Mouse (Mus musculus): ENCODE data around the gene Sema5b. TPM values are rescaled to one million over a fixed set of nuclear protein-coding genes. Genes with fewer than 3 reads are reported as not detected.

The Sema5b gene
- total RNA-seq (2021) = 1 to 10 TPM in 1 of 2 experiments, under 1 TPM in 1; 0.43 to 9.0 TPM
- long read RNA-seq, experiment 1, full-length matches to known transcripts = 7 of 13 reads
- long read RNA-seq, experiment 1, partial matches to known transcripts = 3 of 13 reads
- long read RNA-seq, experiment 1, other reads (novel, unspliced or antisense) = 3 of 13 reads
- long read RNA-seq, experiment 2 = 0 reads

DNA sequence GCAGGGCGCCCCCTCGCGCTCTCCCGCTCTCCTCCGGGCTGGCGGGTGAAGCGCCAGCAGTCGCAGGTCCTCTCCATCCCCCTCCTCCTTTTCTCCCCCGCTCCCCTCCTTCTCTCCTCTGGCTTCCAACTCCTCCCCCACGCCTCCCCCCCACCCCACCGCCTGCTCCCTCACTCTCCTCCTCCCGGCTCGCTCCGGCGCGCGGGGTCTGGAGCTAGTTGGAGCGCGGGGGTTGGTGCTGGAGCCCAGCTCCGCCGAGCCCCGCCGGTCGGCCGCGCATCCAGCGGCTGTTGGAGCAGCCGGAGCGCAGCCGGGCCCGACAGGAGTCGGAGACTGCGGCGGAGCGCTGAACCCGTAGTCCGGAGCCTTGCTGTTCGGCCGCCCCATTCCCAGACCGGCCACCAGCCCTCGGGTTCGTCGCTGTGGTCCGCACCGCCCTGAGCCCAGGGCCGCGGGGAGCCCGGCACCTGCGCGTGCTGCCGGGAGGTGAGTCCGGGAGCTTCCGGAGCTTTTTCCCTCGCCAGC lies at the start of gene Sema5b:
TSS of gene Sema5b (plus strand) at position 29 of the 525 bp plus-strand sequence.
- peak; percentile 36 to 60 for DNase-seq (ENCODE audit: low spot score in 2 of 2)

- no peak for DNase-seq (ENCODE audit: low spot score in 2 of 2)
Measured at GRCm38 (mm10) chr16:35500342-35500741, 40.6 kb upstream of the Sema5b start.

DNA sequence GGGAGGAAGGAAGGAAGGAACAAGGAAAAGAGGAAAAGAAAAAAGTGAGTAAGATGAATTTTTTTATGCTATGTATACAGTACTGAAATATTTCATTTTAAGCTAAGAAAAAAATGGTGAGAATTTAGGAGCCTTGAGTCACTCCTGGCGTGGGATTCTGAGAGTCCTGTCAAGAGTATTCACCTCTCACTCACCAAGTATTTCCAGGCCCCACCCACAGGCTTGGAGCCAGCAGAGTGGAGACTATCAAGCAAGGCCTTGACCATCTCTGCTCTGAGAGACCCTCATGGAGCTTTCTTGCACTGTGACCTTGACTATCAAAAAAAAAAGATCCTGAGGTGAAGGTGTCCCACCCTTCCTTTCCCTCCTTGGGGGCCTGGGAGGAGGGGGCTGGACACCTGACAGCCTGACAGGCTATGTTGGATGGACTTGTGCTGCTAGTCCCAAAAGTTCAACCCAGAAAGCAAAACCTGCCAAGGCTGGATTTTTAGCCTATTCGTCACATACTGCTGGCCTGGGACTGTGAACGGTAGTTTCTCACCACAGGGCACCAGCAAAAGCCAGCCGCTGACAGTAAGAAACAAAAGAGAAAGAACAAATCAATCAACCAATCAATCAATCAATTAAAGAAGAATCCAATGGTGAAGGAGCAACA lies 39.7 kb upstream of the Sema5b start:
- no peak for DNase-seq (ENCODE audit: low spot score in 2 of 2)

DNA sequence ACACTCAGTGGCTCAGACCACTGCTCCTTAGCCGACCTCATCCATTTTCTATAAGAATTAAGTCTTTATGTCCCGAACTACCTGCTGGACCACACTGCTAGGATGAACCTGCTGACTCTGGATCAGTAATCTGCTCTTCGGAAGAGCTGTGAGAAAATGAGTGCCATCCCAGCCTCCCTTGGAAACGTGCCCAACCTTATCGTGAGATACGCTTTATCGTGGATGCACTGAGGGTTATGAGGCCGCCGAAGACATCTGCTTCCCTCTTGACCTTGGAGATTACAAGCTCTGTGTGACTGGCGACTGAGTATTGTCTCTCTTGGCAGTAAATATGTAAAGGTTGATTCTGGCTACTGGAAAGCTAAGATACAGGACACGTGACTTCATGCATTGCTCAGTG lies 38.5 kb upstream of the Sema5b start:
- DNase-seq (ENCODE audit: low spot score in 2 of 2) = no peak

DNA sequence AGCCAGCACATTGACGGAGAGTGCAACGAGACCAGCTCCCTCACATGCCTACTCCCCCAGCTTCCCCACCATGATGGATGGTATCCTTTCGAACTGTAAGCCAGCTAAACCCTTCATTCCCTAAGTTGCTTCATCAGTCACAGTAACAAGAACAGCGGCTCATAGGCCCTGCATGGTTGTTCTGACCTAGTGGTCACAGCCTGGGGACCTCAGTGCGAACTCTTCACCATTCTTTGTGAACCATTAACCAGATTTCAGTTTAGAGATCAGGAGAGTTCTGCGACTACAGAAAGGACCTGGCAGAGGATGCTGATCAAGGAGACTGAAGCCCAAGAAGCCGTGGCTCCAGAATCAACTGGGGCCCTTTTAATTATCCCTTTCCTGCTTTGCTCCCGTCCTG lies 36.7 kb upstream of the Sema5b start:
- no peak for DNase-seq (ENCODE audit: low spot score in 2 of 2)

DNA sequence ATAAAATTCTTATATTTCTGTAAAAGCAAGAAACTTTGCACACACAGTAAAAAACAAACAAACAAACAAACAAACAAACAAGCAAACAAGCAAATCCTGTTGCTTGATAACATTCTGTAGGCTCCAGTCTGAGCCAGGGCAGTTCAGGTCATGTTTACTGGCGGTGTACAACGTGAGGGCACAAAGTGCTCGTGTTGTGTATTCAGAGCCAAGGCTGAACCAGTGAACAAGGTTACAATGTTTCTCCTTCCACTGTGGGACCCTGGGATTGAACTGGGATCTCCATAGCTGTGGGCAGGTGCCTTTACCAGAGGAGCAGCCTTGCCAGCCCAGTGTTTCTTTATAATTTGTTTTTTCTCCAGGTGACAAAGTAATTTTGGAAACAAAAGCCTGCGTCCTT lies 35.2 kb upstream of the Sema5b start:
- DNase-seq (ENCODE audit: low spot score in 2 of 2) = no peak

- DNase-seq (ENCODE audit: low spot score in 2 of 2) = no peak
Measured at GRCm38 (mm10) chr16:35508581-35508980, 32.4 kb upstream of the Sema5b start.

DNA sequence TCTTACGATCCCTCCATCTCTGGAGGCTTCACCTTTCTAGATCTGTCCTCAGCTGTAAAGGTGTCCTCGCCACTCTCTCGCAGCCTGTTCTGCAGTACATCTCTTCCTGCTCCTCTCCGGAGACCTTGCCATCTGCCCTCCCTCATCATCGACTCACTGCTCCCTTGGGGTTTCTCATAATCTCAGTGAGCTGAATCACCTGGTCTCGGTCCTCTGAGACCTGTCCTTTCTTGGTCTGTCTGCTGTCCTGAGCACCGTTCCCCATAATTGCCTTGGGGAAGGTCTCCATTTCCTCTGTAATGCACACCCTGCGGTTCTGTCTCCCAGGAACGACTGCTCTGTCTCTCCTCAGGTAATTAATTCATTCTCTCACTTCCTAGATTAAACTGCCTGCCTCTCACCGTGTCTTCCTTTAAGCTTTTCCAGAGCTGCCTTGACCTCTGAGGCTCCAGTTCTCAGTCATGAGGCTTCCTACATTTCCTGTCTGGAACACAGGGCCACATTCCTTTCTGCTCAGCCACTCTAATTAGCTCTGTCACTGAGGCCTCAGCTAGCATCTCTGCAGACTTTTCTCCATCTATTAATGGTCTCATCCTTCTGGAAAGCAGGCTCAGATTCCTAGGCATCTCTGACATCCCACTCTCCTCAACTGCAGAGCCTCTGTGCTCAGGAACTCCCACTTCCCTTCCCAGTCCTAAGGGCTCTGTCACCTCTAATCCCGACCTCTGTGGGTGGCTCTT lies 31.4 kb upstream of the Sema5b start:
- no peak for DNase-seq (ENCODE audit: low spot score in 2 of 2)

- DNase-seq (ENCODE audit: low spot score in 2 of 2) = no peak
Measured at GRCm38 (mm10) chr16:35515977-35516612, 24.9 kb upstream of the Sema5b start.

GRCm38 (mm10) chr16:35517976-35518951 lies 22.7 kb upstream of the Sema5b start:
- DNase-seq (ENCODE audit: low spot score in 2 of 2) = peak in 1 of 2 experiments; percentile 15

GRCm38 (mm10) chr16:35519245-35519644 lies 21.7 kb upstream of the Sema5b start:
- DNase-seq (ENCODE audit: low spot score in 2 of 2) = no peak

DNA sequence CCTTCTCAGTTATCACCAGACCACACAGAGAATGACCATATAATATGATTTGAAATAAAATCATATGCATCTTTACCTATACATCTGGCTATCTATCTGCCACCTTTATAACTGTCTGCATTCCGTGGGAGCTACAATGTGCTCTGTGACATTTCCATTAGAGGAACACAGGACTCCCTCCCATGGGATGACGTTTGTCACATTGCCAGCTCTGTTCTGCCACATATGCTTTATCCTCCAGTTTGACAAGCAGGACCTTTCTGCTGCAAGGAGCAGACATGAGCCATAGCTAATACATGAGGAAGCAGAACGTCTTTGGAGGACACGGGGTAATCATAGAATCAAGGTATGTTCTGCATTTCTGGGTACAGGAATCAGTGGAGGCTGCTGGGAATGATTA lies 16.7 kb upstream of the Sema5b start:
- no peak for DNase-seq (ENCODE audit: low spot score in 2 of 2)

GRCm38 (mm10) chr16:35534630-35535029 lies 6.3 kb upstream of the Sema5b start:
- DNase-seq (ENCODE audit: low spot score in 2 of 2) = no peak

DNA sequence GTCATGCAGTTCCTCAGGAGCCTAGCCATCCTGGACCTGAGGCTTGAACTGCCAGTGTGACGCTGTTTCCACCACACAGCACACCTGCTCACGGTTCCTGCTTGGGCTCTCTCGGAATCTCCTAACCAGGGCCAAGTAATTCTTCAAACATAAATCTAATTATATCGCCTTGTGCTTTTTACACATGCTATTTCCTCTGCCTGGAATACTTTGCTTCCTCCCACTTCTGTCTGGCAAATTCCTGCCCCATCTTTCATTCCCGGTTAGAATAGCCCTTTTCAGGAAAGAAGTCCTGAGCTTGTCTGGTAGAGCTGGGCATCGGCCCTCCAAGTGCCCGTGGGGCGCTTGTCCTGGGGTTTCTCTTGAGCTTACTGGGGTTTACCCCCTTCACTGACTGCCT lies 3.3 kb upstream of the Sema5b start:
- no peak for DNase-seq (ENCODE audit: low spot score in 2 of 2)

GRCm38 (mm10) chr16:35539041-35539440 lies 1.9 kb upstream of the Sema5b start:
- no peak for DNase-seq (ENCODE audit: low spot score in 2 of 2)

DNA sequence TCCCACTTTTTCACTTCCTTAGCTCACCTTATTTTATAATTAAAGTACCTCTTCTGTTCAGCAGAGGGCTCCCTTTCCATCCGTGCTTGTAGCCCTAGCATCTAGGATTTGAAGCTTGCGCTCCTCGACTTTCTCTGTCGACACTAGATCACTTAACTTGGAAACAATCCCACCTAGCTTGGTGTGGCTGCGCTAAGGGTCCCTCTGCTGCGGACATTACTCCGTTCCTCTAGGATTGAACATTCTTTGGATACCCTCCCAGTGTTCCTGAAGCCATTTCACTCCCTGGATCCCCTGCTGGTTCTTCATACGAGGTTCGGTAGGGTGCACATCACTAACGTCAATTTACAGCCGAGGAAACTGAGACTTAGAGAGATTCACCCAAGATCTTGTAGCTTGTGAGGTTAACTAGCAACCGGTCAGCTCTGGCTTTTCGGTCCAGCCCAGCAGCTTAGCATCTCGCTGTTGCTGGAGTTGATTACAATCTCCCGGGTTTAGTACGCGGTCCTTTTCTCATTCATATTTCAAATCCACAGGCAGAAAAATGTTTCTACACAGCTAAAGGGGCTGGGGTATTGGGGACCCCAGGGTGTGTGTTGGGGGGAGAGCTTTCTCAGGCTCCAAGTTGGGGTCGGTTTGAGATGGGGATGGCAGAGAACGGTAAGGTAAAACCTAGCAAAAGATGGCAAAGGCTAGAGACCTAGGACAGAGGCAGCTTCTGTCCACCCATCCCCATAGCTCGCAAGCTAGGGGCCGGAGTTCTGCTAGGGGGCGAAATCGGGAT lies 420 bp upstream of the Sema5b start:
- no peak for DNase-seq (ENCODE audit: low spot score in 2 of 2)

DNA sequence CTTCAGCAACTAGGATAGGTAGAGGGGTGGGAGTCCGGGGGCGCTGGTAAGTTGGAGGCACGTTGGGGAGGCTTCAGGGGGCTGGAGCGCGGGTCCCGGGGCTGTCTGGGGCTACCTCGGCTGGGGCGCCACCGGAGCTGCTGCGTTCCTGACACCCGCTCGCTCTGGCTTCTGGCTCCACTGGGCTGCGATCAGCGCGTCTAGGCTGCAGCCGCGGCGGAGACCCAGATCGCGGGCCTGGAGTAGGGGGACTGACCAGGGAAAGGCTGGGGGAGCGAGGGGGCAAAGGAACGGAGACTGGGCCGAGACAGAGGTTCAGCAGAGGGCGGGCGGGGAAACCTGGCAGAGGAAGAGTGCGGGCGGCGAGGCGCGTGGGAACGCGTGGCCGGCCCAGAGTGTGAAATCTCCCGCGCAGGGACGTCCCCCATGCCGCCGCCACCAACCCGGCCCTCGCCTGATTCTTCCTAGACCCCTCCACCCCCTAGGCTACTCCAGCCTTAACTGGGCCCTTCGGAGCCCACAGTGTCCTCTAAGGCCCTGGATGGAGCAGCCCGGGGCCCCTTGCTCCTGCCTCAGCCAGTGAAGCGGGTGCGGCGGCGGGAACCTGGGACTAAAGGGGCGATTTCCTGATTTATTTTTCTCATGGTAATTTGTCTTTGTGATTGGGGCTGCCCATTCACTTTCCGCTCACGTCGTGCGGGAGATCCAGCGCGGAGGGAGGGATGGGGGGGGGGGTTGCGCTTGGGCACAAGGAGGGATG lies 896 bp downstream of the Sema5b start:
- peak; percentile 21 to 37 for DNase-seq (ENCODE audit: low spot score in 2 of 2)

DNA sequence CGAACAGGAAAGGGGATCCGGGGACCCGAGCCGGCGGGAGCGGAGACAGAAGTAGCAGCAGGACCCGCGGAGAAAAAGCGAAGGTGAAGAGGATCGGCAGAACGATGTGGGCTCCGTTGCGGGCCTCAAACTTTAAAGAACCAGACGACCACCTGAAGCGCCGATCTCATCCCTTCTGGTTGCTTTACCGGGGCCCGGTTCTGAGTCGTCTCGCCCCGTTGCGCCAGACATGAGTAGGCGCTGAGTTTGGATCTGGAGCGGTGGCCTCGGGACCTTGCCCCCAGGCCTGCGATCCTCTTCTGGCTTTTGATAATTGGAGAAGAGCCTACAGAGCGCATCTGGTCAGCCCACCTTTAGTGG lies 1.5 kb downstream of the Sema5b start:
- no peak for DNase-seq (ENCODE audit: low spot score in 2 of 2)

DNA sequence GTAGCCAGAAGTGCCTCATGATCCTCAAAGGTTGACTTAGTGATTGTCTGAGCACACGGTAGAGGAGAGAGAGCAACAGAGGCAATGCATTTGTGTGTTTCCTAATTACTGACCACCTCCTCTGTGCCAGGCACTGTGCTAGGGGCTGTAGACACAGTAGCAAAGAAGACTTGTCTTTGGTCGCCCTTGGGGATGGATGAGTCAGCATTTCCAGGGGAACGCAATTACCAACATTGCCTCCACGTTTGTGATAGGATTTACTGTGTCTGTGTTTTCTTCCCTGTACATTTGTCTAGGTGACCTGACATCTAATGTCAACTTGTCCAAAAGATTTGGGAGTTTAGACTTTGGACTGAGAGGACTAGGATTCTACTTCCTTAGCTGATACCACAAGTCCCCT lies 4.8 kb downstream of the Sema5b start:
- DNase-seq (ENCODE audit: low spot score in 2 of 2) = no peak

All from adrenal gland, adult 18-20 months (tissue).